Mouse (Mus musculus): ENCODE data around the gene Enpp3.

Enpp3 gene

GRCm38 (mm10) chr10:24763257-24763656 is 79.4 kb downstream of the Enpp3 start:
- no peak for DNase-seq (ENCODE audit: low read depth)

- no peak for DNase-seq (ENCODE audit: low read depth)
Observed at GRCm38 (mm10) chr10:24758326-24758915, 84.2 kb downstream of the Enpp3 start.

DNA sequence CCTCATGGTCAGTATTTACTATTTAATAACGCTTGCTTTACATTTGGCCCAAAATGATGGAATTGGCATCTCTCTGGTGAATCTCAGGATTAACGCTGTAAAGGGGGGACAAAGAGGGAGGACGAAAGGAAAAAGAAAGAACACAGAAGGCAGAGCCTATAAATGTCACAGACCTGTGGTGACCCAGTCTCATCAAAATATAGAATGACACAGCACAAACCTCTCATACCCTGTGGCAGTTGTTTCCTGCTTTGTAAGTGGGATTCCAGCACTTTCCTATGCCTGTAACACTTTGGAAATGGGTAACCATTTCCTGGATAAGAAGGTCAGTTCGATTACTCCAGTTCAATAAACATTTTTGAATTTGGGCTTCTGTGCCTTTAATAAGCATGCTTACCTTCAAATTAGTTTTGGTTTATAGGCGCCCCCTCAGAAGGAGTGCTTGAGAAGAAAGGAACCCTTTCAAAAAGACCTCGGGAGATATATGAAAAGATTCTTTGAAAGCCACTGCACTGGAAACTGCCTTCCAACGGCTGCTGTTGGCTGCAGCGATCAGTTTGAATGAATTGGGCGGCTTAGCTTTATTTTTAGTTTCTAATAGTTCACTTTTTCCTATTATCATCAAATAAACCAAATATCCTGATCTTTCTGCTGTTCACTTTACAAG is 87.6 kb downstream of the Enpp3 start:
- no peak for DNase-seq (ENCODE audit: low read depth)

GRCm38 (mm10) chr10:24754251-24754835 is 88.3 kb downstream of the Enpp3 start:
- DNase-seq (ENCODE audit: low read depth): peak; percentile 88

GRCm38 (mm10) chr10:24753536-24754250 is 88.9 kb downstream of the Enpp3 start:
- DNase-seq (ENCODE audit: low read depth): peak; percentile 85

DNA sequence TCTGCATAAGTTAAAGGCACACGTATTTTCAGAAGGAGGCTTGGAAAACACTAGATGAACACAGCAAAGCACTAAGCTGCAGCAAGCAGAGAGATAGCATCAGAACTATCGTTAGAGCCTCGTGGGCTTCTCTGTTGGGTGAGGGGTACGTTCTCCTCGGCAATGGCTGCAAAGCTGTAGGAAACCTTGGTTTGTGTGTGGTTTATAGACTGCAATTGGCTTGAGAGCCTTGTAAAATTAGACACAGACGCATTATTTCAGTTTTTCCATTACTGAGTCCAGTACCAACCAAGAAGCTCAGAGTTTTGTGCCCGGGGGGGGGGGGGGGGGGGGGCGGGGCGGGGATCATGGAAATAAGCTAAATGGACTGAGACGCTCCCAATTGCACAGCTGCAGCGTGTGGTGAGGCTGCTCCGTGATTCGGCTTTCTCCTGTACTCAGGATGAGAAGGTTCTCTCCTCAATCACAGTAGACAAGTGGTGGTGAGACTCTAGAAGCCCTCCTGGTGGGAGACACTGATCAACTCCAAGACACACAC is 99.6 kb downstream of the Enpp3 start:
- DNase-seq (ENCODE audit: low read depth): no peak

GRCm38 (mm10) chr10:24741229-24742198 is 101.1 kb downstream of the Enpp3 start:
- no peak for DNase-seq (ENCODE audit: low read depth)

DNA sequence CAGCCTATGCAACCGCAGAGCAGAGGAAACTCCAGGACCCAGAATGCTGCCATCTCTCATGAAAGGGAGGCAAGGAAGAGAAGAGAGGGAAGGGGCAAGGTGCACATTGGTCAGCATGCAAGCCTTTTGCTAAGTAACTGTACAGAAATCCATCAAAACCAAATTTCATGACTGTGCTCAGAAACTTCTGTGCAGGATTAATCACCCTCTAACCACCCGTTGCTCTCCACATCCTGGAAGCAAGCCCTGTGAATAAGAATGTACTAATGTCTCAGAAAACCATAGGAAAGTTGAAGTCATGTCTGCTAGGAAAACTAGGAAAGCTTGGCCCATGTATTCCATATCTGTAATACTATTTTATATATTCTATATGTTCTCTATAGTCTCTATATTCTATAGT is 103.5 kb downstream of the Enpp3 start:
- DNase-seq (ENCODE audit: low read depth): no peak

- DNase-seq (ENCODE audit: low read depth): no peak
Observed at GRCm38 (mm10) chr10:24738456-24738855, 104.2 kb downstream of the Enpp3 start.

GRCm38 (mm10) chr10:24735027-24735777 is 107.4 kb downstream of the Enpp3 start:
- DNase-seq (ENCODE audit: low read depth): no peak

- DNase-seq (ENCODE audit: low read depth): no peak
Observed at GRCm38 (mm10) chr10:24727478-24727877, 115.1 kb downstream of the Enpp3 start.

GRCm38 (mm10) chr10:24725197-24725596 is 117.4 kb downstream of the Enpp3 start:
- no peak for DNase-seq (ENCODE audit: low read depth)
